Mouse (Mus musculus): ENCODE measurements around the gene Gm10837. TPM values are rescaled to one million over a fixed set of nuclear protein-coding genes. Genes with fewer than 3 reads are reported as not detected.

The Gm10837 gene
- polyA plus RNA-seq, 1 experiment from 2014 or later: 0.19 TPM

GRCm38 (mm10) chr14:122484844-122485551, 5.4 kb upstream of the Gm10837 start:
- Histone ChIP-seq H3K4me1 (ENCODE audit: control insufficient read depth, insufficient read depth, low read length) (peaks cover 33% of the 10 kb centered on the region), H3K27ac (replicated peaks; ENCODE audit: low read depth, low read length) (peak overlapping the region; percentile 80), H3K9me3 (ENCODE audit: control insufficient read depth, low read length) (no peaks in the 10 kb centered on the region), H3K9ac (ENCODE audit: low read length) (peak overlapping the region; percentile 8; the same call in 1 of the 2 replicates), H3K4me2 (ENCODE audit: low read depth, severe bottlenecking) (peak overlapping the region; percentile 40), H3K4me3 (ENCODE audit: low read depth, low read length) (0 out of 2 replicates have a peak overlapping the region, but pooled peaks have one; percentile 1), H3K36me3 (ENCODE audit: control insufficient read depth, insufficient read depth, low read length) (no peaks in the 10 kb centered on the region), H3K27me3 (ENCODE audit: control insufficient read depth, insufficient read depth, low read length) (peaks cover 34% of the 10 kb centered on the region)
- under 1% methylated on average over 23 of the region's 24 CpGs for WGBS
- DNase-seq (ENCODE audit: low spot score) (peak; percentile 56), ATAC-seq (ENCODE audit: insufficient number of reproducible peaks, low FRiP score, low TSS enrichment, low read depth) (no peak)

DNA sequence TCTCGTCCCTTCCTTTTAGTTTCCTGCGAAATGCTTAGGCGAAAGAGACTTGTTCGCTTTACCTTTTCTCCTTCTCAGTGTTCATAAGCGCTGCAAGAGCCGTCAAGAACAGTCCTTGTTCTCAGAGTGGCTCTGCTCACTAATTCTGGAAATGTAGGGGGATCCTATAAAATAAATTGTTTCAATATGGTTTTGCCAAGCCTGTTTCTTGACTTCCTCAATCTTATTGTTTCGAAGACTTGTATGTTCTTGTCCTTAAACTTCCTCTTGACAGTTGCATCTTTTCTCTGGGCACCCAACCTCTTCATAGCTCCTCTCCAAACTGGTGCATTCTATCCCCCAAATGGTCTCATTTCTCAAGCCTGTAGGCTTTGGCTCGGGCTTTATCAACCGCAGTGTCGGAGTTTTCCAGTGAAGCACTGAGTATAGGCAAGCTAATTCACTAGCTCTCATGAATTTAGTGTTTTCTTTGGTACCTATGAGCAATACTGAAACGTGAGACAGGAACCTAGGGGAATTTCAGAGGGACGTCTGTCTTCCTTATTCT, 4.7 kb upstream of the Gm10837 start:
- peaks cover 36% of the 10 kb centered on the region for H3K4me1 ChIP-seq (ENCODE audit: control insufficient read depth, insufficient read depth, low read length)
- 0 out of 2 replicates have a peak overlapping the region, but pooled peaks have one; percentile 1 for H3K4me3 ChIP-seq (ENCODE audit: low read depth, low read length)
- WGBS: under 1% methylated on average over 12 of the region's 12 CpGs

DNA sequence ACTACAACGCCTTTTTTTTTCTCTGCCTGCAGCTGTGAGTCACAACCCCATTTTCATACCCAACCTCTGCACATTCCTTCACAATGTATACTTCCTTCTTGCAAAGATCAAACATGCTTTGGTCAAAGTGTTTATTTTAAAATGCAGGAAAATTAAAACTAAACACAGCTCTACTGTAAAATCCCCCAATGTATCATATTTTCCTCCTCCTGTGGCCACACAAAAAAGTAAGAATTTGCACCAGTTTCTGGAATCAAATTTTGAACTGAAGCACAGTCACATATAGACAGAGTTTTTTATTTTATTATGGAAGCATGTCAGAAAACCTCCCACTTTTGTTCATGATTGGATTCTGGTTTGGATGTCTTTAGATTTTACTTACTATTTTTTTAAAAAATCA, 3.8 kb upstream of the Gm10837 start:
- no peak for ATAC-seq (ENCODE audit: insufficient number of reproducible peaks, low FRiP score, low TSS enrichment, low read depth)
- Histone ChIP-seq H3K9ac (ENCODE audit: low read length) (no peak overlapping the region), H3K27me3 (ENCODE audit: control insufficient read depth, insufficient read depth, low read length) (peaks cover 38% of the 10 kb centered on the region), H3K27ac (replicated peaks; ENCODE audit: low read depth, low read length) (no peak overlapping the region), H3K4me2 (ENCODE audit: low read depth, severe bottlenecking) (no peak overlapping the region), H3K36me3 (ENCODE audit: control insufficient read depth, insufficient read depth, low read length) (no peaks in the 10 kb centered on the region), H3K4me1 (ENCODE audit: control insufficient read depth, insufficient read depth, low read length) (peaks cover 36% of the 10 kb centered on the region), H3K4me3 (ENCODE audit: low read depth, low read length) (no peak overlapping the region), H3K9me3 (ENCODE audit: control insufficient read depth, low read length) (no peaks in the 10 kb centered on the region)
- 0% methylated on average over 1 of the region's 1 CpGs for WGBS
- peak; percentile 23 for DNase-seq (ENCODE audit: low spot score)

More for the DNA sequence above, 4.7 kb upstream of the Gm10837 start:
- DNase-seq (ENCODE audit: low spot score): peak; percentile 59
- H3K36me3 ChIP-seq (ENCODE audit: control insufficient read depth, insufficient read depth, low read length): no peaks in the 10 kb centered on the region
- peaks cover 37% of the 10 kb centered on the region for H3K27me3 ChIP-seq (ENCODE audit: control insufficient read depth, insufficient read depth, low read length)
- no peak overlapping the region for H3K9ac ChIP-seq (ENCODE audit: low read length)
- no peak for ATAC-seq (ENCODE audit: insufficient number of reproducible peaks, low FRiP score, low TSS enrichment, low read depth)
- H3K9me3 ChIP-seq (ENCODE audit: control insufficient read depth, low read length): no peaks in the 10 kb centered on the region
- H3K4me2 ChIP-seq (ENCODE audit: low read depth, severe bottlenecking): peak overlapping the region; percentile 40
- peak overlapping the region; percentile 80 for H3K27ac ChIP-seq (replicated peaks; ENCODE audit: low read depth, low read length)

- H3K4me2 ChIP-seq (ENCODE audit: low read depth, severe bottlenecking): no peak overlapping the region
- H3K36me3 ChIP-seq (ENCODE audit: control insufficient read depth, insufficient read depth, low read length): no peaks in the 10 kb centered on the region
- peaks cover 32% of the 10 kb centered on the region for H3K4me1 ChIP-seq (ENCODE audit: control insufficient read depth, insufficient read depth, low read length)
- H3K9ac ChIP-seq (ENCODE audit: low read length): no peak overlapping the region
- no peak overlapping the region for H3K4me3 ChIP-seq (ENCODE audit: low read depth, low read length)
- no peaks in the 10 kb centered on the region for H3K9me3 ChIP-seq (ENCODE audit: control insufficient read depth, low read length)
- H3K27ac ChIP-seq (replicated peaks; ENCODE audit: low read depth, low read length): no peak overlapping the region
- whole genome bisulfite sequencing: 2% methylated on average over 5 of the region's 5 CpGs
- peaks cover 31% of the 10 kb centered on the region for H3K27me3 ChIP-seq (ENCODE audit: control insufficient read depth, insufficient read depth, low read length)
- ATAC-seq (ENCODE audit: insufficient number of reproducible peaks, low FRiP score, low TSS enrichment, low read depth) (no peak), DNase-seq (ENCODE audit: low spot score) (peak; percentile 60)
Measured at GRCm38 (mm10) chr14:122487366-122487765, 3.0 kb upstream of the Gm10837 start.

DNA sequence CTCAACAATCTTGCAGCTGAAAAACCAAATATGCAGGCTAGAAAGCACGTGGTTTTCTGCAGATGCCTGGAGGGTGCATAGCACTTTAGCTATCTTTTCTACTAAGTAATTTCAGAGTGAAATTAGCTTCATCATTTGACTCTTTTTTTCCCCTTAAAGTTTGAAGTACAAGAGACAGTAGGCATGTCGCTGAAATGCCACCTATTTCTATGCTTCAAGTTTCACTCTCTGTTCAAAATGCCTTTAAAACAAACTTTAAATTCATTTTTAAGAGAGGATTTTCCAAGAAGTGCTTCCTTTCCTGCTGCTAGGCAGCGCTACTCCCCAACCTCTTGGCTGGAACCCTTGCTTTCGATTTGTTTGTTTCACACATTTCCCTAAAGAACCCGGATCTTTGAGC, 1.3 kb upstream of the Gm10837 start:
- Histone ChIP-seq H3K4me1 (ENCODE audit: control insufficient read depth, insufficient read depth, low read length) (peaks cover 21% of the 10 kb centered on the region), H3K4me2 (ENCODE audit: low read depth, severe bottlenecking) (peak overlapping the region; percentile 29)
- WGBS: 2% methylated on average over 5 of the region's 5 CpGs

DNA sequence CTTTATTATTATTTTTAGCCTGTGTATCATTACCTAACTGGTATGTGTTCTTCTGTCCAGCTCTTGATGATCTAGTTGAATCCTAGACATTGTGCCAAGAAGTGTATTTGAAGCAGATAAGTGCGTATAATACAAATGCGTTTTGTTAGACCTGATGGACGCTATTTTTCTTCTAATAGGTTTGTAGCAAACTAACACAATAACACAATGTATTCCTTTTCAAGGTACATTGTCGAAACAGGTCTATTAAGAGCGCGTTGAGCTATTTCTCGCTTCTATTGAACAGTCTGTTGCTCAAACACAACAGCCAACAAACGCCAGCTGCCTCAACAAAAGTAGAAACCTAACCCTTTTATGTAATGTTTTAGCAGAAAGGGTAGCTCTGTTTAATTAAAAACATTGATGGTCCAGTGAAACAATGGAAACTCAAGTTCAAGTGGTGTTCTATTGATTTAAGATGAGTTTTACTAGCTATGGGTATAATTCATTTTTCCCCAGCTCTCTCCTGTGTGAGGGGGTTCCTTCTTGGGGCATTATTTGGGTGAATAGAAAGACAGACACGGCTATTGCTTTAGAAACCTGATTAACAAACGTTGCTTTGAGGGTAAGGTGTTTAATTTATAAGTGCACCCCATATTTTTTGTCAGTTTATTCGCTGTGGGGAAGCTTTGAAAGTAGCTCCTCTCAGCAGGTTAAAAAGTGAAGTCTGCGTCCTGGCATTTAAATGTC, 536 bp upstream of the Gm10837 start:
- 4% methylated on average over 12 of the region's 12 CpGs for WGBS
- Histone ChIP-seq H3K27me3 (ENCODE audit: control insufficient read depth, insufficient read depth, low read length) (peaks cover 13% of the 10 kb centered on the region), H3K9ac (ENCODE audit: low read length) (no peak overlapping the region; the same call in 1 of the 2 replicates), H3K4me3 (ENCODE audit: low read depth, low read length) (no peak overlapping the region), H3K36me3 (ENCODE audit: control insufficient read depth, insufficient read depth, low read length) (no peaks in the 10 kb centered on the region), H3K4me2 (ENCODE audit: low read depth, severe bottlenecking) (peak overlapping the region; percentile 69), H3K9me3 (ENCODE audit: control insufficient read depth, low read length) (no peaks in the 10 kb centered on the region), H3K27ac (replicated peaks; ENCODE audit: low read depth, low read length) (no peak overlapping the region), H3K4me1 (ENCODE audit: control insufficient read depth, insufficient read depth, low read length) (peaks cover 15% of the 10 kb centered on the region)
- DNase-seq (ENCODE audit: low spot score) (peak; percentile 26), ATAC-seq (ENCODE audit: insufficient number of reproducible peaks, low FRiP score, low TSS enrichment, low read depth) (no peak)

More for the DNA sequence above, 1.3 kb upstream of the Gm10837 start:
- no peak for ATAC-seq (ENCODE audit: insufficient number of reproducible peaks, low FRiP score, low TSS enrichment, low read depth)
- Histone ChIP-seq H3K9ac (ENCODE audit: low read length) (no peak overlapping the region; the same call in 1 of the 2 replicates), H3K27me3 (ENCODE audit: control insufficient read depth, insufficient read depth, low read length) (peaks cover 21% of the 10 kb centered on the region), H3K36me3 (ENCODE audit: control insufficient read depth, insufficient read depth, low read length) (no peaks in the 10 kb centered on the region), H3K4me3 (ENCODE audit: low read depth, low read length) (no peak overlapping the region; the same call in 1 of the 2 replicates), H3K27ac (replicated peaks; ENCODE audit: low read depth, low read length) (no peak overlapping the region), H3K9me3 (ENCODE audit: control insufficient read depth, low read length) (no peaks in the 10 kb centered on the region)
- peak; percentile 40 for DNase-seq (ENCODE audit: low spot score)

- H3K27ac ChIP-seq (replicated peaks; ENCODE audit: low read depth, low read length): no peak overlapping the region
- peaks cover 10% of the 10 kb centered on the region; the same call in 1 of the 2 replicates for H3K4me1 ChIP-seq (ENCODE audit: control insufficient read depth, insufficient read depth, low read length)
- H3K4me2 ChIP-seq (ENCODE audit: low read depth, severe bottlenecking): no peak overlapping the region
- H3K36me3 ChIP-seq (ENCODE audit: control insufficient read depth, insufficient read depth, low read length): no peaks in the 10 kb centered on the region
- WGBS: 54% methylated on average over 6 of the region's 6 CpGs
- H3K9ac ChIP-seq (ENCODE audit: low read length): no peak overlapping the region
- H3K9me3 ChIP-seq (ENCODE audit: control insufficient read depth, low read length): no peaks in the 10 kb centered on the region
- DNase-seq (ENCODE audit: low spot score) (no peak), ATAC-seq (ENCODE audit: insufficient number of reproducible peaks, low FRiP score, low TSS enrichment, low read depth) (no peak)
- no peak overlapping the region for H3K4me3 ChIP-seq (ENCODE audit: low read depth, low read length)
- peaks cover 9% of the 10 kb centered on the region for H3K27me3 ChIP-seq (ENCODE audit: control insufficient read depth, insufficient read depth, low read length)
Measured at GRCm38 (mm10) chr14:122491521-122491920, 1.1 kb downstream of the Gm10837 start.

DNA sequence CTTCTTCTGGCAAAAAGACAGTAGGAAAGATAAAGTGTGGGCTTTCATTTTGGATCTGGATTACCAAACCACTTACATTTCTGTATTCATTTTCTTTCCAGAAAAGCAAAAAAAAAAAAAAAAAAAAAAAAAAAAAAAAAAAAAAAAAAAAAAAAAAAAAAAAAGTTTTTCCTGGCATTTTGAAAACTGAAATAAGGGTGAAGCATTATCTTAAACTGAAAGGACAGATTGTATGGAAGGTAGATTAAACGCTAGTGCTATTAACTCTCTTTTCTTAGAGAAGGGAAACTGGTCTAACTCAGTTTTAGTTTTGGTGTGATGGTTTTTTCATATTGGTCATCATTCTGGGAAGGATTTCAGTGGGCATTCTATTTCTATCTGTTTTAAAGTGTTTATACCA, 1.6 kb downstream of the Gm10837 start:
- Histone ChIP-seq H3K4me1 (ENCODE audit: control insufficient read depth, insufficient read depth, low read length) (peaks cover 10% of the 10 kb centered on the region; the same call in 1 of the 2 replicates), H3K4me3 (ENCODE audit: low read depth, low read length) (no peak overlapping the region), H3K9me3 (ENCODE audit: control insufficient read depth, low read length) (no peaks in the 10 kb centered on the region), H3K4me2 (ENCODE audit: low read depth, severe bottlenecking) (no peak overlapping the region), H3K36me3 (ENCODE audit: control insufficient read depth, insufficient read depth, low read length) (no peaks in the 10 kb centered on the region), H3K9ac (ENCODE audit: low read length) (no peak overlapping the region), H3K27ac (replicated peaks; ENCODE audit: low read depth, low read length) (no peak overlapping the region), H3K27me3 (ENCODE audit: control insufficient read depth, insufficient read depth, low read length) (peaks cover 9% of the 10 kb centered on the region)
- ATAC-seq (ENCODE audit: insufficient number of reproducible peaks, low FRiP score, low TSS enrichment, low read depth) (no peak), DNase-seq (ENCODE audit: low spot score) (no peak)
- 61% methylated on average over 1 of the region's 1 CpGs for WGBS
